Mouse (Mus musculus) G1E (cell line): ENCODE results near the gene Tmem144.

Source experiments
- CTCF ChIP-seq: IDR thresholded peaks from 2 replicates; pipeline ENCODE4 v1.5.1; 2012; ENCODE audit warnings: low read depth, low read length, inconsistent platforms, mixed read lengths
- GATA2 ChIP-seq: IDR thresholded peaks from 2 replicates; pipeline ENCODE4 v1.6.1; 2012; ENCODE audit warnings: low read depth, low read length, inconsistent platforms, borderline replicate concordance
- POLR2AphosphoS5 ChIP-seq: IDR thresholded peaks from 2 replicates; pipeline ENCODE4 v1.6.1; 2012; ENCODE audit warnings: low read depth, low read length, inconsistent platforms; ENCODE audit not compliant: insufficient replicate concordance

DNA sequence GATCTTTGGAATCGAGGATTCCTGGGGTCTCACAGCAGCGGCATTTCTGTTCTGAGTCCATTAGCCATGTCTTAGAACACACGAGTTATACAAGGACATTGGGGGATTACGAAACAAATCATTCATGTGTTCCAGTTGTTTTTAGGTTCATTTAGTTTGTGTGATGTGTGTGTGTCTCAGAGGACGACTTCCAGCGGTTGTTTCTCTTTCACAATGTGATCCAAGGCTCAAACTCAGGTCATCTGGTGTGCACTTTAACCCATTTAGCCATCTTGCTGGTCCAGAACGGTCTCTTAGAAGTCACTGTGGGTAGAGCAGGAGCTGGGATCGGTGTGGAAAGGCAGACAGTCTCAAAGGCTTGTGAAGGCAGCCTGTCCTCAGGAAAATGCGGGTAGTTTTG, 47.3 kb upstream of the Tmem144 start:
- TF ChIP-seq CTCF (no peak), POLR2AphosphoS5 (no peak), GATA2 (no peak)
